Mouse (Mus musculus): ENCODE measurements around the gene Polr2b. TPM values are rescaled to one million over a fixed set of nuclear protein-coding genes. Genes with fewer than 3 reads are reported as not detected.

The Polr2b gene
- total RNA-seq, 2 experiments from 2014 or later = 48.3 to 51.5 TPM

DNA sequence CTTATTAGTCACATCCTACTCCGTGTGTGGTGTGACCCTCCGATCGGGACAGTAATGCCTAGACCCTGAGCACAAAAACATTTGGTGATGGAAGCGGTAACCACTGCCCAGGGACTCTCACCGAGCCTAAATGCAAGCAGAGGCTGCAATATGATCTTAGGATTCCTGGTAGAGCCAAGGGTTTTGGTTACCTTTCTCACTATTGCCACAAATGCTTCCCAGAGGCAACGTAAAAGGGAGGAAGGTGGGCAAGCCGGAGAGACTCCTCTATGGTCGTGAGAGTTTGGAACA is 77.4 kb downstream of the Polr2b start:
- no peak for DNase-seq (ENCODE audit: low spot score in 2 of 2)
- H3K4me3 ChIP-seq = no peak overlapping the region
- no peak overlapping the region for H3K27ac ChIP-seq
- TF ChIP-seq CTCF (conservative IDR thresholded peaks at IDR 0.05) = no peak

DNA sequence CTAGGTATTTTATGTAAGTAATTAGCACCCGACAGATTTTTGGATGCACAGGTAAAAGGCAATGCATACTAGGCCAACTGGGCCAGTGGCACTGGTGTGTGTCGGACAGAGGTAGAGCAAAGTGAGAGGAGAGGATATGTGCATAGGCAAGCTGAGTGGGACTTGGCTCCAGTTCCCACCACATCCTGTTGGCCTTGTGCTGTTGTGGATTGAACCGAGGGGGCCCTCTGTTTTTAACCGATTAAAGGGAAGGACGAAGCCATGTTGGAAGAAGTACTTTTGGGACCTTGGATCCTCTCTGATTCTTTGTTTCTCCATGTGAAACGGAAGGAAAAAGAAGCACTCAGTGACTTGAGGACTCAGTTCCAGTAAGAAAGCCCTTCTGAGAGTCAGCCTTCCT is 78.4 kb downstream of the Polr2b start:
- no peak for DNase-seq (ENCODE audit: low spot score in 2 of 2)
- no peak for TF ChIP-seq CTCF (conservative IDR thresholded peaks at IDR 0.05)
- no peak overlapping the region for H3K27ac ChIP-seq
- no peak overlapping the region for H3K4me3 ChIP-seq

DNA sequence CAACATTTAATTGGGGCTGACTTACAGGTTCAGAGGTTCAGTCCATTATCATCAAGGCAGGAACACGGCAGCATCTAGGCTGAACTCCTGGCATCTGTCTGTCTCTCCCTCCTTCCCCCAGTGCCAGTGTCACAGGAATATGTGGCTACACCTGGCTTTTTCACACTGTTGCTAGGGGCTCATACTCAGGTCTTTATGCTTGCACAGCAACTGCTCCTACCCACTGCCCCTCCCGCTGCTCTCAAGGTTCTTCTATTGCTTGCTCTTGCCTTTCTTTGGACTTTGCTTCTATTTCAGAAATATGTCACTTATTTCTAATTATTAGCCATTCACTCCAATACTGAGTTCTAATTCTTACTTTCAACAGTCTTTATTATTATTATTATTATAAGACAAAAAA is 80.3 kb downstream of the Polr2b start:
- DNase-seq (ENCODE audit: low spot score in 2 of 2) = no peak
- TF ChIP-seq CTCF (conservative IDR thresholded peaks at IDR 0.05) = no peak
- Histone ChIP-seq H3K4me3 (no peak overlapping the region), H3K27ac (no peak overlapping the region)

DNA sequence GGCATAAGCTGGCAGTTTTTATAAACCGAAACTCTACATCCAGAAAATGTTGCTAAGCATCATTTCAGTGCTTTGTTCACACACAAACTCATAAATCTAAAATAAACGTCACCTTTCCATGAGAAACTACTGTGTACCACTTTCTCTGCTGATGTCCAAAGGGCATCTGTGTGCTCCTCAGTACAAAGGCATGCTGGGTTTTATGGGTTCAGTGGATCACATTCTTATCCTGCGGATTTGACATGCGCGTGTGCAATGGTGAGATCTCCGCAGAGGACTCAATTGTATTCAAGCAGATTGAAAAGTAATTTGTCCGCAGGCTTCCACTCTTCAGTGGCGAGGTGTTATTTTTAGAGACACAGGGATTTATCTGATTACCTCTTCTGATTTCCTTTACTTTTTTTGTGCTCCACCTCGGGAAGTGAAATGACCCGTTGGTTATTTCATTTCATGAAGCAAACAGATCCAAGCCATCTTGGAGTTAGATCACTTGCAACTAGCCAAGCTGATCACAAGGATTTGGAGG is 83.2 kb downstream of the Polr2b start:
- no peak overlapping the region for H3K4me3 ChIP-seq
- no peak for TF ChIP-seq CTCF (conservative IDR thresholded peaks at IDR 0.05)
- DNase-seq (ENCODE audit: low spot score in 2 of 2) = no peak
- no peak overlapping the region for H3K27ac ChIP-seq

DNA sequence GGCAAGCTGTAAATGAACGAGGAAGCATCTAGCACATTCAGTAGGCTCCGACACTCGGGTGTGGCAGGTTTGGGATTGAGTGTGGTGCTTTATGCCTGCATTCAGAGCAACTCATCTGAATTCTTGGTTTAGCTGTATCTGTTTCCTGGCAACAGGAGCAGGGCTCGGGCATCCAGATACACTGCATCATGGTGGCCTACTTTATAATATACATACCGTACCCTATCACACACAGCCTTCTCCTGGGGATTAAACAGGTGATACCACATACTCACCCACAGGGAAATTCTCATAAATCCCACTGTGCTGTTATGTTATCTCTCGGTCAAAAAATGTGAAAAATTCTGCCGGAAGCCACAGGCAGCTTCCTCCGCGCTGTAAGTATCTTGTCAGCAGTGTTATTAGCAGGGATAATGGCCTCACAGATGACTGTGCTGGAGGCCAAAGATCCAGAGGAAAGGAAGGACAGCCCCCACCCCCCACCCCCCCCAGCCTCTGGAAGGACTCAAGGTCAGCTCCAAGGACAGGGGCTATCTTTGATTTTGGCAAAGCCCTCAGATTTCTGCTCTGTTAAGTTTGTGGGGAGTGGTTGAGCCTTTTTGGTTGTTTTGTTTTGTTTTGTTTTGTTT is 84.2 kb downstream of the Polr2b start:
- no peak for DNase-seq (ENCODE audit: low spot score in 2 of 2)
- Histone ChIP-seq H3K4me3 (no peak overlapping the region), H3K27ac (no peak overlapping the region)

GRCm38 (mm10) chr5:77398285-77399057 is 88.5 kb downstream of the Polr2b start:
- DNase-seq (ENCODE audit: low spot score in 2 of 2) = no peak

More for the DNA sequence above, 84.2 kb downstream of the Polr2b start:
- TF ChIP-seq CTCF (conservative IDR thresholded peaks at IDR 0.05) = no peak

More at GRCm38 (mm10) chr5:77398285-77399057, 88.5 kb downstream of the Polr2b start:
- Histone ChIP-seq H3K4me3 (no peak overlapping the region), H3K27ac (no peak overlapping the region)
- TF ChIP-seq CTCF (conservative IDR thresholded peaks at IDR 0.05) = no peak

Small RNA genes within 50 kb of the gene (microRNA-seq; reads per million reads assigned to microRNA genes)
- 0 reads per million in 2 experiments for gene Mir5098

Other genes starting within 250 kb of the Polr2b start
- 10 to 100 TPM; 81.8 to 81.9 TPM for gene Hopx, start 195.0 kb upstream of the Polr2b start, total RNA-seq (2021)
- not detected for gene Spink2, start 98.7 kb upstream of the Polr2b start, total RNA-seq (2021)
- 1 to 10 TPM; 3.4 to 4.4 TPM for gene Rest, start 44.7 kb upstream of the Polr2b start, total RNA-seq (2021)
- 10 to 100 TPM; 25.7 to 25.9 TPM for gene Noa1, start 63 bp upstream of the Polr2b start, total RNA-seq (2021)
- gene Igfbp7, start 97.9 kb downstream of the Polr2b start, total RNA-seq (2021) = 10 to 100 TPM; 22.4 to 26.5 TPM